Mouse (Mus musculus): ENCODE measurements around the gene Tk1. TPM values are rescaled to one million over a fixed set of nuclear protein-coding genes. Genes with fewer than 3 reads are reported as not detected.

Tk1 gene
- polyA plus RNA-seq, 1 experiment from 2014 or later, result 79.7 TPM

DNA sequence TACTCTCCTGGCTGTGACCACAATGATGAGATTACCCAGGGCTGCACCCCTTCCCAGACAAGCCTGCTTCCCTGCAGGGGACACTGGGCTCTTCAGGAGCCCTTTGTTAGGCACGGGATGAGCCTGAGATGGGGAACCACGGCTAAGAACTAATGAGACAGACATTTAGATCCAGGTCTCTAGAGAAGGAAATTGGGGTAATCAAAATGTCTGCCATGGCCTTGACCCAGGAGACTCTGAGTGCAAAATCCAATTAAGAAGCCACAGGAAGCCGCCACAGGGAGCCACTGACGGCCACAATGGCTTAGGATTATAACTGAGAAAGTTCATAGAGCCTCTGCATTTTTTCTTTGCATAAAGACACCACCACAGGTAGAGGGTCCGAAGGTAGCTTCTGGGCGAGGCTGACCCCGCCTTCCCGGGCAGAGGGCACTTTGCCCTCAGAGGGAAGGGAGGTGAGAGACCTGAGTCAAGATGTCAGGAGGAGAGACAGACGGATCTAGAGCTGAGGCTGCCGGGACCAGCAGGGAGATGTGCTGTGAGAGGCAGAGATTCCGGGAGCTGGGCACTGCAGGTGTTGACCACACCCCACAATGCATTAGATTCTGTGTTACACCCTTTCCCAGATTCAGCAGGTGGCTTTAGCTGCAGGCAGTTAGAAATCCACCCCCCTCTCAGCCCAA, 37.4 kb upstream of the Tk1 start:
- POLR2A ChIA-PET, result no interaction called here
- in situ Hi-C loops (cut with MboI; ENCODE audit: low pct_unique_long_range_greater_than_20kb), result no loop called here
- no peak for ATAC-seq
- no peak for TF ChIP-seq CTCF (IDR thresholded peaks at IDR 0.05)
- DNase-seq (ENCODE audit: low read depth, low spot score), result no peak
- CTCF ChIA-PET, result no interaction called here
- no peaks in the 10 kb centered on the region for H3K27me3 ChIP-seq

DNA sequence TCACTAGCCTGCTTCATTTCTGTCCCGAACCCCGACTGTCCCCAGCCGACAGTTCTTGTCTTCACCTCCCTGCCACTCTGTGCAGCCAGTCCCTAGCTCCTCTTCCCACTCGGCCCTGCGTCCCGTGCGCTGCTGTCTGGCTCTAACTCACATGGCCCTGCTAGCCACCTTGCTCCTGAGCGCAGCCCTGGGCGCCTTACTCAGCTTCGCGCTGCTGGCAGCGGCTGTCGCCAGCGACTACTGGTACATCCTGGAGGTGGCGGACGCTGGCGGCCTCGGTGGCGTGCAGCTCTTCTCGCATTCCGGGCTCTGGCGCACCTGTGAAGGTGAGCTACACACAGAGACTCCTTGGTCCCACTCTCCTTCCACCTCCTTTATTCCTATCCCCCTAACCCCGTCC, 34.7 kb upstream of the Tk1 start, which contains the start of gene Tmem235:
Gene Tmem235, plus strand, starts transcription at position 152 of the 400 bp plus-strand sequence.
- no peaks in the 10 kb centered on the region for H3K27me3 ChIP-seq
- ChIA-PET POLR2A (interaction anchor here (1.0 kb wide), 1 partner anchor 35 kb away, joined by 3 read pairs; the partner anchor contains the start of genes Afmid and Tk1), CTCF (no interaction called here)
- in situ Hi-C loops (cut with MboI; ENCODE audit: low pct_unique_long_range_greater_than_20kb), result no loop called here
- DNase-seq (ENCODE audit: low read depth, low spot score) (no peak), ATAC-seq (no peak)
- TF ChIP-seq CTCF (IDR thresholded peaks at IDR 0.05), result no peak

DNA sequence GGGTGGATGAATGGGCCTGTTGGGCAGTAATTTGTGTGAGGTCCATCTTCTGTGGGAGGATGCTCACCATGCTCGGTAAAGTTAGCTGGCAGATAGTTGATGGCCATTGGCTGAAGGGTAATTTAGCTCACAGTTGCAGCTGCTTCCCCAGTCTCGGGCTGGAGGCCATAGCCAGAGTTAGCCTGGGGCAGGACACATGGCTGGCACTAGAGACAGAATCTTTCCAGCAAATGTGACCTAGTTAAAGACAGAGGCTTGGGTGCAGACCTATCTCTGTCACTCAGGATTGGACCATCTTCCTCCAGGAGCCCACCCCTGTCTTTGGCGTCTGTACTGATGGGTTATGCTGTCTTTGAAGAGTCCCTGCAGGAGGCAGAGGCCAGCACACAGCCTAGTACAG, 32.5 kb upstream of the Tk1 start:
- ChIA-PET POLR2A (no interaction called here), CTCF (no interaction called here)
- ATAC-seq, result no peak
- in situ Hi-C loops (cut with MboI; ENCODE audit: low pct_unique_long_range_greater_than_20kb), result no loop called here
- no peaks in the 10 kb centered on the region for H3K27me3 ChIP-seq
- no peak for TF ChIP-seq CTCF (IDR thresholded peaks at IDR 0.05)
- no peak for DNase-seq (ENCODE audit: low read depth, low spot score)

DNA sequence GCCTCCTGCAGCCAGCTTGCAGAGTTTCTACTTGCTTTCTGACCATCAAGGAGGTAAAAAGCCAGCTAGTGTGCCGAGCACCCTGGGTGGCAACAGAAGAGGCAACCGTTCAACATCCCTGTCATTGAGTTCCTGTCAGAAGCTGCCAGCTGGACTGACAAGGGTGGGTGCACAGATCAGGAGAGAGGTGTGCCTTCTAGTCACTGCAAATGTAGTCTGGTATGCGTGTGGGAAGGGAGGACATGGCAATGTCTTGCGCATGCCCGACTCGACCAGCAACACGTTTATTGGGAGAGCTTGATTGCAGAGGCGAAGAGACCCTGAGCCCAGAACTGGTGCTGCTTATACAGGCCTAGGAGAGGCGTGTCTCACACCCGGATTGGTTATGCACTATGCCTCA, 31.6 kb upstream of the Tk1 start:
- TF ChIP-seq CTCF (IDR thresholded peaks at IDR 0.05), result no peak
- in situ Hi-C loops (cut with MboI; ENCODE audit: low pct_unique_long_range_greater_than_20kb), result no loop called here
- no peaks in the 10 kb centered on the region for H3K27me3 ChIP-seq
- DNase-seq (ENCODE audit: low read depth, low spot score) (no peak), ATAC-seq (no peak)
- CTCF ChIA-PET, result no interaction called here
- POLR2A ChIA-PET, result interaction anchor here (1.0 kb wide), 1 partner anchor 20 kb away, joined by 3 read pairs; no protein-coding TSS in a partner anchor

DNA sequence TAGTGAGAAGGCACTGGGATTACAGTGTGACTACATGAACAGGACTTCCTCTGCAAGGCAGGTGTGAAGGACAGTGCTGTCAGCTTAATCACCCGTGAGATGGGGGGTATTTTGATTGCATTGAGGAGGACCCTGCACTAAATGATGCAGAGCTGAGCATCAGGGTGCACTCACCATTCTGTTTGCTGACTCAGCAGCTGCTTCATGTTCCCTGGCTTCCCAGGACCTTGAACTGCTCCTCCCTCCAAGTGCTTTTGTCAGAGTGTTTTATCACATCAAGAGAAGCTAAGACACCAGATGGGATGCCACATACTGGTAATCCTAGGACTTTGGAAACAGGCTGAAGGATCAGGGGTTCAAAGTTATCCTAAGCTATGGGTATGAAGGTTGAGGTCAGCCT, 30.1 kb upstream of the Tk1 start:
- TF ChIP-seq CTCF (IDR thresholded peaks at IDR 0.05), result no peak
- ChIA-PET POLR2A (no interaction called here), CTCF (interaction anchor here (0.9 to 1.2 kb wide), 2 partner anchors 174 to 180 kb away, joined by 3 read pairs; no protein-coding TSS in a partner anchor)
- ATAC-seq, result no peak
- DNase-seq (ENCODE audit: low read depth, low spot score), result no peak
- in situ Hi-C loops (cut with MboI; ENCODE audit: low pct_unique_long_range_greater_than_20kb), result no loop called here
- H3K27me3 ChIP-seq, result no peaks in the 10 kb centered on the region

DNA sequence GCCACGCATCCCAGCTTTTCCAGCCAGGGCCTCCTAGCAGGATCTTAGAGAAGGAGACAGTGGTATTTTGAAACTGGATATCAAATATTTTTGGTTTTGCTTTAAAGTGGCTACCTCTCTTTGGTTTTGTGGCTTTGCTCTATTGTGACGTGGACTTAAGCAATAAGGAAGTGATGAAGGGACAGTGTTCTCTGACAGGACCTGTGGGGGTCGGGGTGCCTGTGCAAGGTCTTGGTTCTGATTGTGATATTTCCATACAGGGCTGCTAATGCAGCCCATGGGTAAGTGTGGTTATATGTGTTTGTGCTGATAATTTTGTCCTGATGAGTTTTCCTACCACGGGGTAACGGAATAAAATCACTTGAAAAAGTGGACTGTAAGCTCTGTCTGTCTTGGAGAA, 29.5 kb upstream of the Tk1 start:
- DNase-seq (ENCODE audit: low read depth, low spot score) (no peak), ATAC-seq (no peak)
- TF ChIP-seq CTCF (IDR thresholded peaks at IDR 0.05), result no peak
- in situ Hi-C loops (cut with MboI; ENCODE audit: low pct_unique_long_range_greater_than_20kb), result no loop called here
- POLR2A ChIA-PET, result no interaction called here
- CTCF ChIA-PET, result interaction anchor here (1.2 kb wide), 1 partner anchor 175 kb away, joined by 3 read pairs; no protein-coding TSS in a partner anchor
- no peaks in the 10 kb centered on the region for H3K27me3 ChIP-seq

DNA sequence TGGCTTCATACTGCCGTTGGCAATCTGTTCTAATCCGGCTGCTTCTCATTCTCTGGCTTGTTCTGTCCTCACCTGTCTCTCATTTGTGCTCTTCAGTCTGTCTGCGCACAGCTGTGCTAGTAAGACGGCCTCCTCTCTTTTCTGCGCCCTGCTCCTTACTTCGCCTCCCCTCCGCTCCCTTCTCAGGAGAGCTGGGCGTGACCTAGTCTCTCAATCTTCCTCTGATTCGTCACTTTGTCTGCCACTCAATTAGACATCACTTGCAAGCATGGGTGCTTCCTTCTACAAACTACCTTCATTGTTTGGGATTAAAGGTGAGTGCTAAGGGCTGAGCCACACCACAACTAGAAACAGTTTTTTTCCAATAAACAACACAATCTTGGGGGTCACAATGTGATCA, 28.3 kb upstream of the Tk1 start:
- no peak for TF ChIP-seq CTCF (IDR thresholded peaks at IDR 0.05)
- in situ Hi-C loops (cut with MboI; ENCODE audit: low pct_unique_long_range_greater_than_20kb), result no loop called here
- ChIA-PET CTCF (no interaction called here), POLR2A (interaction anchor here (0.7 kb wide), 1 partner anchor 512 kb away, joined by 3 read pairs; no protein-coding TSS in a partner anchor)
- H3K27me3 ChIP-seq, result no peaks in the 10 kb centered on the region
- no peak for DNase-seq (ENCODE audit: low read depth, low spot score)
- ATAC-seq, result no peak

DNA sequence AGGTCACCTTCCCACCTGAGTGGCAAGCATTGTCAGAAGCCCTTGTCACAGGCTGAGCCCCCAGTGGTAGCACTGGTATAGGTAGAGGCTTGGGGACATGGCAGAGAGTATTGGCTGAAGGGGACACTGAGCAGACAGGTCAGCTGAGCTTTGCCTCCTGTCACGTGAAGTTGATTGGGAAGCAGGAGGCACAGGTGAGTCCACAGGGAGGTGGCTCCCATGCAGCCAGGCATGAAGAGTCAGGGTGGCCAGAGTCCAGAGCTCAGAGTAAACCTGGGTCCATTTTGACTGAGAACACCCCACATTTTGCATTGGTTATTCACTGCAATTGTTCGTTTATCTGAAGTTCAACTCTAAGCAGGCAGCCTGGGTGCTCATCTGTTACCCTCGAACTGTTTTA, 27.0 kb upstream of the Tk1 start:
- POLR2A ChIA-PET, result no interaction called here
- no peaks in the 10 kb centered on the region for H3K27me3 ChIP-seq
- TF ChIP-seq CTCF (IDR thresholded peaks at IDR 0.05), result no peak
- no peak for DNase-seq (ENCODE audit: low read depth, low spot score)
- CTCF ChIA-PET, result interaction anchor here (1.4 kb wide), 1 partner anchor 63 kb away, joined by 3 read pairs; no protein-coding TSS in a partner anchor
- no peak for ATAC-seq
- in situ Hi-C loops (cut with MboI; ENCODE audit: low pct_unique_long_range_greater_than_20kb), result no loop called here

DNA sequence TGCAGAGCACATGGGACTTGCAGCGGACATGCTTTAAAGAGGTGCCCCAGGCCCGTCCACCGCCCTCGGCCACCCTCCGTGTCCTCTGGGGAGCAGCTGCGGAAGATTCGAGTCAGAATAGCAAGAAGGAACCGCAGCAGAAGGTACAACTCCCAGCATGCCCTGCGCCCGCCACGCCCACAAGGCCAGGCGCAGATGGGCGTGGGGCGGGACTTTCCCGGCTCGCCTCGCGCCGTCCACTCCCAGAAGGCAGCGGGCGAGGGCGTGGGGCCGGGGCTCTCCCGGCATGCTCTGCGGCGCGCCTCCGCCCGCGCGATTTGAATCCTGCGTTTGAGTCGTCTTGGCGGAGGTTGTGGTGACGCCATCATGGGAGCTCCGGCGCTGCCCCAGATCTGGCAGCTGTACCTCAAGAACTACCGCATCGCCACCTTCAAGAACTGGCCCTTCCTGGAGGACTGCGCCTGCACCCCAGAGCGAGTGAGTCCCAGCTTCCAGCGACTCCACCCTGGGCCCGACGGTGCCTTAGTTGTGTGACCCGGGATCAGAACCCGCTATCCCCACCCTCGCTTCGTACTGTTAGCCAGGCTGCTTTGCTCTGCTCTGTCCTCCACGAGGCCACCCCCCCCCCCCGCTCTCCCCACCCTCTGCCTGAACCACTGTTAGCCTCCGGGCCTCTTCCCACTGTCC, 23.2 kb upstream of the Tk1 start, which contains the start of gene Birc5:
Gene Birc5, plus strand, starts transcription at position 267 of the 687 bp plus-strand sequence.
- ChIA-PET POLR2A (interaction anchor here (1.5 to 1.6 kb wide), 2 partner anchors 20 to 31 kb away, joined by 3 to 5 read pairs; no protein-coding TSS in a partner anchor), CTCF (no interaction called here)
- no peaks in the 10 kb centered on the region for H3K27me3 ChIP-seq
- ATAC-seq, result peak; percentile 60
- TF ChIP-seq CTCF (IDR thresholded peaks at IDR 0.05), result no peak
- no peak for DNase-seq (ENCODE audit: low read depth, low spot score)
- in situ Hi-C loops (cut with MboI; ENCODE audit: low pct_unique_long_range_greater_than_20kb), result no loop called here

DNA sequence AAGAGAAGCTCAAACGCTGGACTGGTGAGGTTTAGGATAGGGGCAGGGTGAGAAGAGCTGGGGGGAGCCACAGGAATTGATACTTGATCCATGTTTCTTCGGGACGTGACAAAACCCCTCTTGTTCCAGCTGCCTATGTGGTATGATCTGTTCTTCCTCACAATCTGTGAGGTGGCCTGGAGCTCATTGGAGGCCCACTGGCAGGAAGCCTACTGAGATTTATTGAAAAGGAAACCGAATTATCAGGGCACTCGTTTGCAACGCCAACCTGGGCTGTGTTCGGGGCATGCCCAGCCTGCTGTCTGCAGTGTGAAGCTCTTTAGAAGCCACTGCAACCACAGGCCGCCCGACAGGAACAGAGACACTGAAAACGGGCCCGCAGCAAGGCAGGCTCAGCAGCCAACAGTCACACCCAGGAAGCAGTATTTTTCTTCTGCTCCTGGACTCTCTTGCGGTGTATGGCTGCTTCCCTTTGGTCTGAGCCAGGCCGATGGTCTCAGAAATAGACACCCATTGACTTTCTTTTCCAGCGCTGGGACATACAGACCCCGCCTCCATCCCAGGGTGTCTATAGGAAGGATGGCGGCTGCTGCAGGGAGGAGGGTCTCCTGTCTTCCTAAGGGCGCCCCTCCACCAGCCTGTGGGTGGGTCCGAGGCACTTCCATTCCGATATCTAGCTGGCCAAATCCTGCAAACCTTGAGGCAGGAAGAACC, 22.5 kb upstream of the Tk1 start:
- TF ChIP-seq CTCF (IDR thresholded peaks at IDR 0.05), result no peak
- H3K27me3 ChIP-seq, result no peaks in the 10 kb centered on the region
- in situ Hi-C loops (cut with MboI; ENCODE audit: low pct_unique_long_range_greater_than_20kb), result no loop called here
- ChIA-PET CTCF (no interaction called here), POLR2A (interaction anchor here (1.5 to 1.6 kb wide), 2 partner anchors 19 to 30 kb away, joined by 3 to 5 read pairs; no protein-coding TSS in a partner anchor)
- ATAC-seq, result peak; percentile 17
- DNase-seq (ENCODE audit: low read depth, low spot score), result no peak

Measured in Patski (cell line).